ENCODE assay signal across 8 mouse cellular contexts in genomic region chr5:8045855-8046254, GRCm38 (mm10). TPM values are rescaled to one million over a fixed set of nuclear protein-coding genes. Genes with fewer than 3 reads are reported as not detected.
DNase-seq lines count a peak whose midpoint lies in the region; ATAC-seq and TF ChIP-seq lines count a peak whose summit lies in the region.

Gene Sri (plus strand): TSS chr5:8046078.

- DNase-seq in heart, adult 18-20 months, result no peak
- no peak for DNase-seq in heart, adult 11 months
- peak; percentile 71 for DNase-seq in stomach, postnatal 0 days (ENCODE audit: low spot score)
- no peak for DNase-seq in frontal cortex, postnatal 10 days (ENCODE audit: low spot score in 2 of 2)

- H3K4me1 ChIP-seq in embryonic facial prominence, embryonic 13.5 days, result no peaks in the 10 kb centered on the region
- no peaks in the 10 kb centered on the region for H3K4me1 ChIP-seq in heart, embryonic 14.5 days (ENCODE audit: control insufficient read depth in 2 of 2, insufficient read depth in 2 of 2, low read length in 2 of 2)
- H3K4me1 ChIP-seq in kidney, embryonic 16.5 days (ENCODE audit: insufficient read depth, low read length), result no peaks in the 10 kb centered on the region
- H3K4me1 ChIP-seq in lung, embryonic 15.5 days, result no peaks in the 10 kb centered on the region
- H3K4me1 ChIP-seq in stomach, postnatal 0 days (replicated peaks; ENCODE audit: control insufficient read depth, insufficient read depth), result no peaks in the 10 kb centered on the region

- no peak within 1 kb of the TSS for H3K27ac ChIP-seq in embryonic facial prominence, embryonic 13.5 days
- no peak within 1 kb of the TSS for H3K27ac ChIP-seq in heart, embryonic 14.5 days (replicated peaks in 1 of 2; ENCODE audit: control insufficient read depth in 1 of 2, insufficient read depth in 1 of 2, low read depth in 2 of 2, low read length in 2 of 2)
- no peak within 1 kb of the TSS for H3K27ac ChIP-seq in kidney, embryonic 16.5 days (ENCODE audit: low read length)
- no peak within 1 kb of the TSS for H3K27ac ChIP-seq in lung, embryonic 15.5 days
- peak within 1 kb of the TSS; percentile 35; the same call in 1 of the 2 replicates for H3K27ac ChIP-seq in stomach, postnatal 0 days (replicated peaks)

- no peak for TF ChIP-seq CTCF in stomach, postnatal 0 days (IDR thresholded peaks at IDR 0.05; ENCODE audit: low read depth)

- 86% methylated on average over 6 of the region's 6 CpGs for WGBS in embryonic facial prominence, embryonic 13.5 days
- 76% methylated on average over 6 of the region's 6 CpGs for WGBS in heart, embryonic 14.5 days
- WGBS in kidney, embryonic 16.5 days, result 73% methylated on average over 6 of the region's 6 CpGs
- 51% methylated on average over 6 of the region's 6 CpGs for WGBS in lung, embryonic 15.5 days
- 52% methylated on average over 6 of the region's 6 CpGs for WGBS in stomach, postnatal 0 days

- no peaks in the 10 kb centered on the region for H3K9me3 ChIP-seq in embryonic facial prominence, embryonic 13.5 days
- no peaks in the 10 kb centered on the region for H3K9me3 ChIP-seq in heart, embryonic 14.5 days (ENCODE audit: control insufficient read depth, low read length)
- no peaks in the 10 kb centered on the region for H3K9me3 ChIP-seq in kidney, embryonic 16.5 days (ENCODE audit: low read length)
- no peaks in the 10 kb centered on the region for H3K9me3 ChIP-seq in lung, embryonic 15.5 days
- no peaks in the 10 kb centered on the region for H3K9me3 ChIP-seq in stomach, postnatal 0 days (ENCODE audit: control insufficient read depth, low read length)

- H3K4me3 ChIP-seq in embryonic facial prominence, embryonic 13.5 days, result no peak within 1 kb of the TSS
- no peak within 1 kb of the TSS for H3K4me3 ChIP-seq in heart, embryonic 14.5 days (ENCODE audit: control insufficient read depth in 1 of 2, insufficient read depth in 1 of 2, low read depth in 1 of 2, low read length in 2 of 2)
- H3K4me3 ChIP-seq in kidney, embryonic 16.5 days (ENCODE audit: low read length), result no peak within 1 kb of the TSS
- H3K4me3 ChIP-seq in lung, embryonic 15.5 days, result no peak within 1 kb of the TSS
- H3K4me3 ChIP-seq in stomach, postnatal 0 days (ENCODE audit: low read depth, low read length), result no peak within 1 kb of the TSS

- TF ChIP-seq EP300 in stomach, postnatal 0 days (optimal IDR thresholded peaks at IDR 0.05), result no peak

- H3K4me2 ChIP-seq in embryonic facial prominence, embryonic 13.5 days, result no peak within 1 kb of the TSS
- H3K4me2 ChIP-seq in heart, embryonic 14.5 days (ENCODE audit: low read length), result no peak within 1 kb of the TSS
- H3K4me2 ChIP-seq in kidney, embryonic 16.5 days (replicated peaks; ENCODE audit: low read depth, low read length), result no peak within 1 kb of the TSS
- no peak within 1 kb of the TSS for H3K4me2 ChIP-seq in lung, embryonic 15.5 days
- peak within 1 kb of the TSS; percentile 0; the same call in 1 of the 2 replicates for H3K4me2 ChIP-seq in stomach, postnatal 0 days (replicated peaks; ENCODE audit: low read depth)

- no peak for ATAC-seq in embryonic facial prominence, embryonic 13.5 days (ENCODE audit: insufficient number of reproducible peaks, insufficient read depth, low FRiP score, low TSS enrichment, low read depth)
- ATAC-seq in heart, embryonic 14.5 days (ENCODE audit: insufficient number of reproducible peaks, insufficient read depth, low FRiP score, low read depth), result no peak
- ATAC-seq in kidney, embryonic 16.5 days (ENCODE audit: low FRiP score, low TSS enrichment), result peak; percentile 87
- ATAC-seq in lung, embryonic 15.5 days (ENCODE audit: borderline replicate concordance, extremely low read depth, low FRiP score, low TSS enrichment), result peak; percentile 81; the same call in 1 of the 2 replicates
- peak; percentile 96 for ATAC-seq in stomach, postnatal 0 days (ENCODE audit: low FRiP score, low TSS enrichment)

- no peaks in the 10 kb centered on the region for H3K36me3 ChIP-seq in embryonic facial prominence, embryonic 13.5 days
- no peaks in the 10 kb centered on the region for H3K36me3 ChIP-seq in heart, embryonic 14.5 days (ENCODE audit: control insufficient read depth, insufficient read depth, low read length)
- H3K36me3 ChIP-seq in kidney, embryonic 16.5 days (ENCODE audit: insufficient read depth, low read length), result no peaks in the 10 kb centered on the region
- no peaks in the 10 kb centered on the region for H3K36me3 ChIP-seq in lung, embryonic 15.5 days
- H3K36me3 ChIP-seq in stomach, postnatal 0 days (ENCODE audit: control insufficient read depth, insufficient read depth, low read length), result no peaks in the 10 kb centered on the region

- no peaks in the 10 kb centered on the region for H3K27me3 ChIP-seq in embryonic facial prominence, embryonic 13.5 days
- no peaks in the 10 kb centered on the region for H3K27me3 ChIP-seq in heart, embryonic 14.5 days (ENCODE audit: control insufficient read depth, insufficient read depth, low read length)
- no peaks in the 10 kb centered on the region for H3K27me3 ChIP-seq in kidney, embryonic 16.5 days (ENCODE audit: insufficient read depth, low read length)
- no peaks in the 10 kb centered on the region for H3K27me3 ChIP-seq in lung, embryonic 15.5 days
- no peaks in the 10 kb centered on the region for H3K27me3 ChIP-seq in stomach, postnatal 0 days (ENCODE audit: control insufficient read depth, insufficient read depth, low read length)

- no peak within 1 kb of the TSS for H3K9ac ChIP-seq in embryonic facial prominence, embryonic 13.5 days
- no peak within 1 kb of the TSS for H3K9ac ChIP-seq in heart, embryonic 14.5 days (ENCODE audit: low read length)
- no peak within 1 kb of the TSS for H3K9ac ChIP-seq in kidney, embryonic 16.5 days (replicated peaks; ENCODE audit: low read length)
- no peak within 1 kb of the TSS for H3K9ac ChIP-seq in lung, embryonic 15.5 days
- no peak within 1 kb of the TSS for H3K9ac ChIP-seq in stomach, postnatal 0 days (ENCODE audit: low read length)

RNA-seq across cellular contexts. Expression of gene Sri, which starts in this region (rescaled TPM):
- total RNA-seq in heart, adult 18-20 months (2021), result 100 to 1,000 TPM in 1 of 2 experiments, 10 to 100 TPM in 1; 99.8 to 110 TPM
- polyA plus RNA-seq in embryonic facial prominence, embryonic 13.5 days (2015; fragmentation: Nextera tagmentation; extraction: Ambion mirVana), result 245 and 272 TPM in 2 replicates
- polyA plus RNA-seq in heart, embryonic 14.5 days (2014; fragmentation: Nextera tagmentation; extraction: Ambion mirVana), result 238 and 260 TPM in 2 replicates
- 351 and 360 TPM in 2 replicates for polyA plus RNA-seq in kidney, embryonic 16.5 days (2015; fragmentation: Nextera tagmentation; extraction: Ambion mirVana)
- 293 and 299 TPM in 2 replicates for polyA plus RNA-seq in lung, embryonic 15.5 days (2015; fragmentation: Nextera tagmentation; extraction: Ambion mirVana)
- 396 and 411 TPM in 2 replicates for polyA plus RNA-seq in stomach, postnatal 0 days (2015; fragmentation: Nextera tagmentation; extraction: Ambion mirVana)

Comparison
In these comparisons a context has a peak if more than half of its experiments do, and no peak if none do; other contexts are left out.
1. ATAC-seq: peak in kidney, embryonic 16.5 days (single experiment), lung, embryonic 15.5 days (single experiment) and stomach, postnatal 0 days (single experiment); none in embryonic facial prominence, embryonic 13.5 days (single experiment) and heart, embryonic 14.5 days (single experiment).